Mouse (Mus musculus) thymus, postnatal 14 days (tissue): Measurements from ENCODE around the gene Crlf2.

ENCODE experiments used
- DNase-seq: peaks from one replicate; pipeline ENCODE4 v3.0.0; 2021

Gene Crlf2

DNA sequence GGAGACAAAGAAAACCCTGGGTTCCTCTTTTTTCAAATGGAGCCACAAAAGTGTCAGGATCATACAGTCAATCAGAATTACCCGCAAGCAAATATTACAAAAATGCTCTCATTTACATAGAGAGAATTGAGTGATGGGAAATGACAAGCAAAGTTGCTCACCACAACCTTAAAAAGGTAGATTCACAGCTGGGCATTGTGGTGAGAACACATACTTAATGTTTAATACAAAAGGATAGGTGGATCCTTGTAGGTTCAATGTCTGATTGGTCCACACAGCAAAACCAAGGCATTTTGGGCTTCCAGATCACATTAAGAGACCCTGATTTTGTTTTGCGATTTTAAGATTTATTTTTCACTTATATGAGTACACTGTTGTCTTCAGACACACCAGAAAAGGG lies 11.7 kb downstream of the Crlf2 start:
- no peak for DNase-seq

DNA sequence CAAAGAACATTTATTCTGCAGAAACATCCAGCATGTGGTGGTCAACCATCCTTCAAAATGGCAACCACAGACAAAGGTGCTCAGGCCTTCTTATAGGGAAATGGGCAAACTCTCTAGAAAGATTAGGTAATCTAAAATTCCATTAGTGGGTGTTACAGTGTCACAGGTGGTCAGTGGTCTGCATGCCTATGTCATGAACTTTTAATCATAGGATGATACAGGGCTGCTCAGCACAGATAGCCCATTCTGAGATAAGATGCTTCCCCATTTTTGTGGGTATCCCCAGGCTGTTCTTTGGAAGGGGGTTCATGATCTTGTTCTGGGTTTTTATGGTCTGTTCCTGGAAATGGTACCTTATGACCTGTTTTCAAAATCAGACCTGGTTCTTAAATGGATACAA lies 49.1 kb downstream of the Crlf2 start:
- DNase-seq: no peak

DNA sequence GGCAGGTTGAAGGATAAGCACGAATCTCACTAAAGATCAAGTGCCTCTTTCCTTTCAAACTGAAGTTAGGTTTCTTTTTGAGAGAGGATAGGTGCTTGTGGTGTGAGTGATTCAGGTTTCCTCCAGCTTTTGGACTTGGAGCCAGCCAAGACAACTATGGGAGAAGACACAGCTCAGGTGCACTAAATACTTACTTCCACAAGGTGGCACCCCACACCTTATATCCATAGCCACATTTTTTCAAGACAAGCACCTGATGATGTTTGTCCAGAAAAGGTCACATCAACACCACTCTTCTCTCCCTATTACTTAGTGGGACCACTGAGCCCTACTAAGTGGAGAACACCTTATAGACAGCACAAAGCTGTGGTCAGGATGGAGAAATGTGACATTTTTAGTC lies 52.1 kb downstream of the Crlf2 start:
- no peak for DNase-seq
